13 mouse cellular contexts compared by ENCODE assay signal in genomic region chr12:117214272-117214671, GRCm38 (mm10).
DNase-seq lines count a peak whose midpoint lies in the region; ATAC-seq and TF ChIP-seq lines count a peak whose summit lies in the region.
"Had no signal": no experiment of that assay in that cellular context is flagged by ENCODE, and none has a peak within 500 bp of the region (broad histone marks: within the 10 kb centered on the region; RNA-seq: fewer than 3 reads in every experiment).

No protein-coding gene starts in this region.

- no peaks in the 10 kb centered on the region for H3K4me1 ChIP-seq in heart, embryonic 16.5 days (ENCODE audit: control insufficient read depth, insufficient read depth, low read length)
- peaks cover 6% of the 10 kb centered on the region for H3K4me1 ChIP-seq in lung, embryonic 16.5 days (replicated peaks; ENCODE audit: control insufficient read depth, insufficient read depth, low read length)
- H3K4me1 ChIP-seq in lung, postnatal 0 days (ENCODE audit: insufficient read depth, low read depth, low read length), result no peaks in the 10 kb centered on the region
- H3K4me1 ChIP-seq: heart, embryonic 13.5 days; liver, embryonic 13.5 days had no signal

- WGBS in heart, embryonic 16.5 days, result 64% methylated on average over 4 of the region's 4 CpGs
- whole genome bisulfite sequencing in lung, embryonic 16.5 days, result 42% methylated on average over 4 of the region's 4 CpGs
- 38% methylated on average over 4 of the region's 4 CpGs for WGBS in lung, postnatal 0 days

- TF ChIP-seq CTCF in lung, postnatal 0 days (IDR thresholded peaks at IDR 0.05), result no peak

- no peak overlapping the region for H3K27ac ChIP-seq in heart, embryonic 16.5 days (ENCODE audit: low read length)
- no peak overlapping the region for H3K27ac ChIP-seq in lung, embryonic 16.5 days (ENCODE audit: low read length)
- no peak overlapping the region for H3K27ac ChIP-seq in lung, postnatal 0 days (ENCODE audit: low read length)
- H3K27ac ChIP-seq: heart, embryonic 13.5 days; kidney, postnatal 0 days; liver, embryonic 13.5 days had no signal

- H3K36me3 ChIP-seq in heart, embryonic 16.5 days (ENCODE audit: control insufficient read depth, insufficient read depth), result no peaks in the 10 kb centered on the region
- no peaks in the 10 kb centered on the region for H3K36me3 ChIP-seq in lung, embryonic 16.5 days (ENCODE audit: control insufficient read depth, insufficient read depth, low read length)
- no peaks in the 10 kb centered on the region for H3K36me3 ChIP-seq in lung, postnatal 0 days (ENCODE audit: insufficient read depth, low read length)
- H3K36me3 ChIP-seq: heart, embryonic 13.5 days; liver, embryonic 13.5 days had no signal

- ATAC-seq in heart, embryonic 16.5 days (replicated peaks; ENCODE audit: extremely low read depth, insufficient read depth, low FRiP score), result 0 out of 2 replicates have a peak, but pooled peaks have one; percentile 21
- ATAC-seq in lung, embryonic 16.5 days (ENCODE audit: low read depth), result peak; percentile 86
- ATAC-seq in lung, postnatal 0 days, result no peak

- no peak overlapping the region for H3K9ac ChIP-seq in heart, embryonic 16.5 days (ENCODE audit: low read length)
- no peak overlapping the region for H3K9ac ChIP-seq in lung, embryonic 16.5 days (ENCODE audit: low read length)
- H3K9ac ChIP-seq in lung, postnatal 0 days (replicated peaks; ENCODE audit: low read depth), result no peak overlapping the region
- H3K9ac ChIP-seq: heart, embryonic 13.5 days; liver, embryonic 13.5 days had no signal

- H3K4me3 ChIP-seq in heart, embryonic 16.5 days (ENCODE audit: low read length), result no peak overlapping the region
- H3K4me3 ChIP-seq in lung, embryonic 16.5 days (ENCODE audit: low read length), result no peak overlapping the region
- no peak overlapping the region for H3K4me3 ChIP-seq in lung, postnatal 0 days (ENCODE audit: low read depth, low read length)
- H3K4me3 ChIP-seq: heart, embryonic 13.5 days; liver, embryonic 13.5 days had no signal

- intact Hi-C loops in left cerebral cortex, postnatal 14 days (cut with DNase I), result no loop called here

- no peaks in the 10 kb centered on the region for H3K9me3 ChIP-seq in heart, embryonic 16.5 days (replicated peaks; ENCODE audit: control insufficient read depth, low read length)
- no peaks in the 10 kb centered on the region for H3K9me3 ChIP-seq in lung, embryonic 16.5 days (ENCODE audit: control insufficient read depth, low read length)
- H3K9me3 ChIP-seq in lung, postnatal 0 days (ENCODE audit: low read length), result no peaks in the 10 kb centered on the region
- H3K9me3 ChIP-seq: heart, embryonic 13.5 days; liver, embryonic 13.5 days had no signal

- no peak for TF ChIP-seq EP300 in lung, postnatal 0 days (IDR thresholded peaks at IDR 0.05)

- no peak overlapping the region for H3K4me2 ChIP-seq in heart, embryonic 16.5 days (ENCODE audit: low read depth, low read length)
- H3K4me2 ChIP-seq in lung, embryonic 16.5 days (ENCODE audit: low read depth, low read length), result no peak overlapping the region
- no peak overlapping the region for H3K4me2 ChIP-seq in lung, postnatal 0 days (replicated peaks; ENCODE audit: low read depth, low read length)
- H3K4me2 ChIP-seq: heart, embryonic 13.5 days; liver, embryonic 13.5 days had no signal

- no peak for DNase-seq in heart, adult 9 months (ENCODE audit: low spot score in 2 of 2)
- no peak for DNase-seq in lung, postnatal 0 days (ENCODE audit: low spot score)
- peak; percentile 70 to 73 for DNase-seq in left cerebral cortex, postnatal 14 days (ENCODE audit: low spot score in 2 of 2)
- peak; percentile 75 for DNase-seq in right cerebral cortex, postnatal 36 days (ENCODE audit: low spot score in 2 of 2)
- DNase-seq in cerebellum, adult 11-12 months, result no peak
- DNase-seq in spleen, postnatal 10 days (ENCODE audit: low spot score in 2 of 2), result no peak
- DNase-seq: cerebellum, adult 8-10 months; gastrocnemius, postnatal 25 days; liver, embryonic 13.5 days had no signal

- H3K27me3 ChIP-seq in heart, embryonic 16.5 days (ENCODE audit: control insufficient read depth, insufficient read depth, low read length), result peaks cover 3% of the 10 kb centered on the region; the same call in 1 of the 2 replicates
- no peaks in the 10 kb centered on the region for H3K27me3 ChIP-seq in lung, embryonic 16.5 days (ENCODE audit: control insufficient read depth, insufficient read depth, low read depth, low read length)
- no peaks in the 10 kb centered on the region for H3K27me3 ChIP-seq in lung, postnatal 0 days (replicated peaks; ENCODE audit: insufficient read depth, low read length)
- H3K27me3 ChIP-seq: heart, embryonic 13.5 days; liver, embryonic 13.5 days had no signal

Comparison
In these comparisons a context has a peak if more than half of its experiments do, and no peak if none do; other contexts are left out.
1. DNase-seq: peak in left cerebral cortex, postnatal 14 days (2 of 2) and right cerebral cortex, postnatal 36 days (2 of 2); none in heart, adult 9 months (0 of 2), lung, postnatal 0 days (single experiment), cerebellum, adult 11-12 months (single experiment) and spleen, postnatal 10 days (0 of 2).